Mouse (Mus musculus) gastrocnemius, postnatal 4 days (tissue): ENCODE data around the gene Sptbn1. TPM values are rescaled to one million over a fixed set of nuclear protein-coding genes. Genes with fewer than 3 reads are reported as not detected.

Source experiments
- DNase-seq, 2 experiments: peaks; one replicate each; pipeline ENCODE4 v3.0.0; 2021 to 2022; ENCODE audit warnings: low spot score in 2 of 2, mixed read lengths in 2 of 2
- total RNA-seq, 2 experiments: library from RNA; stranded (reverse); gene quantifications; 2 replicates each; pipeline ENCODE4 v1.2.3; 2021

The Sptbn1 gene
- total RNA-seq, 2 experiments from 2014 or later, result 233 to 240 TPM

GRCm38 (mm10) chr11:30175623-30176022 lies 92.4 kb downstream of the Sptbn1 start:
- DNase-seq, result no peak

DNA sequence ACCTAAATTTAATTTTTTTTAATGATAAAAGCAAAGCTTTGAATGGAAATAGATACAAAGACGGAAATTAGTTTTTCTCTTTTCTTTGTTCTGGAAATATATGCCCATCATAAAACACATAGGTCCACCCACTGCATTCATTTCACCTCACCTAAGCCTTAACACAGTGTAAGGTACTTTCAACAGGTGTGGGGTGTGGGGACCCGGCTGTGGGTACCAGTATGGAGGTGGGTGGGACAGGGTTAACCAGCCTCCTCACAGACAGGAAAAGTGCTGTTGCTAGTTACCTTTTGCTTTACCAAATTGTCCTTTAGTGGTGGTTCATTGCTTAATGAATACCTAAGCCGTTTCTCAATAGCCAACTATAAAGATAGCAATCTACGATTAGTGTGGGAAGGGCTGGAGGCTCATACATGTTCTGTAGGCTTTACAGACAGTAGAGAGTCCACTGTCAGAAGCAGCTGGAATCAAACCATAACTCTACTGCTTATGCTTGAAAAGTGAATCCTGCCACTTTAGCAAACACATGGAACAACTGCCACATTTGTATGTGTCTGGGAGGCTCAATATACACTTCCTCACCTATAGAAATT lies 96.3 kb downstream of the Sptbn1 start:
- no peak for DNase-seq

- DNase-seq, result no peak
Observed at GRCm38 (mm10) chr11:30171184-30171583, 96.8 kb downstream of the Sptbn1 start.

DNA sequence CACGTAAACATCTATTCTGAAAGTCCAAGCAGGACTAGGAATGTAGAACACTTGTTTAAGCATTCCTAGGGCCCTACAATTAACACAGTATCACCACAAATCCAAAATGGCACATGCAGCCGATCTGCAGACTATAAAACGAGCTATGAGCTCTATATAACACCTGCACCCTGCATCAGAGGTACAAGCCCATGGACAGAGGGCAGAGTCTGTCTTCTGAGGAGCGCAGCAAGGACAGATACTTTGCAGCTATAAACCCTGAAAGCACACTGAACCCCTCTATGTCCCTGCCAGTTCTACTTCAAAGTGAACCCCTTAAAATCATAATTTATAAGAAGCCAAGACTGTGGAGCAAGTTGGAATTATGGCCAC lies 101.4 kb downstream of the Sptbn1 start:
- DNase-seq, result no peak

DNA sequence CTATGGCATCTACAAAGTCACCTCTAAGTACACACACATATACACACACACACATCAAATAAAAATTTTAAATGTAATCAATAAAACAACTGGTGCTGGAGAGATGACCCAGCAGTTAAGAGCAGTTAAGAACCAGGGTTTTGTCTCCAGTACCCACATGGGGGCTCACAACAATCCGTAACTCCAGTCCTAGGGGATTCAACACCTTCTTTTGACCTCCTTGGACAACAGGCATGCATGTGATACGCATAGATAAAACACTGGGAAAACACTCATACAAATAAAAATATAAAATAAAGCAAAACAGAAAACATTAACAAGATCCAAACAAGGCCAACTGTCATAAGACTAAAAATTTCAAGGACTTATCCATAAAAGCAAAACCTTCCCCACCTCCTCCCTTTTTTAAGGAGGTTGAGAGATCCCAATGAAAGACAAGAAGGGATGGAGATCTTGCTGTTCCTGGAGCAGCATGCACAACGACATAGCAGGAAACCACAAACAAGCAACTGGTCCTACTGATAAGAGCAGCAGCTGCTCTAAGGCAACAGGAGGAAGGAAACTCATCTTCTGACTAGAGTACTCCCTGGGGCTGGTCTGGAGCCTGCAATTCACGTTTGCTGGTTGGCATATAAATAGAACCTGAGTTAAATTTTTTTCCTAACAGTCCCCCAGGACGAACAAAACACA lies 102.0 kb downstream of the Sptbn1 start:
- DNase-seq, result no peak

DNA sequence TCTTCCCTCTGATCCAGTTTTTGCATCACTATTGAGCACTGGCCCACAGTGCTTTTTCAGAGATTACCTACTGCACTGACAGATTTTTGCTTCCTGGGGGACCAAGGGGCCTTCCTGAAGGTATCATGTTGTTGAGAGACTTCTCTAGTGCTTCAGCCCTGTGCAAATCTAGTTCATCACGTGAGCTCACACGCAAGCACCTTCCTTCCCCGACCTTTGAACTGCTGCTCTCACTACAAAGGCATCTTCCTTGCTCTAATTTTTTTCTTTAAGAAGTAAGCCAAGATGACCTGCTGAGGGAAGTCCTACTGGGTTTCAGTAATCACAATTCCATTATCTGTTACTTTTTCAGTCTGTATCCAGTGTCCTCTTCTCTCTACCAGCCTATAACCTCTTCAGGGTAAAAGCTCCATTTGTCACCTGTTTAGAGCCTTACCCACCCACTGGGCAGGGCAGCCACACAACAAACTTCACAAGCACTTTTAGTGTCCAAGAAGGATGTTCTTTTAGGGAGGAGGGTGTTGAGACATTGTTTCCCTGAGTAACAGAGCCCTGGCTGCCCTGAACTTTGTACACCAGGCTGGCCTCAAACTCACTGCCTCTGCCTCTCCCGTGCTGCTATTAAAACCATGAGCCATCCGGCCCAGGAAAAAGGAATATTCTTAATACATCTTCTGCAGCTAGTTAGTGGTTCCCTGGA lies 103.3 kb downstream of the Sptbn1 start:
- DNase-seq, result no peak

GRCm38 (mm10) chr11:30163870-30164269 lies 104.1 kb downstream of the Sptbn1 start:
- DNase-seq, result no peak

DNA sequence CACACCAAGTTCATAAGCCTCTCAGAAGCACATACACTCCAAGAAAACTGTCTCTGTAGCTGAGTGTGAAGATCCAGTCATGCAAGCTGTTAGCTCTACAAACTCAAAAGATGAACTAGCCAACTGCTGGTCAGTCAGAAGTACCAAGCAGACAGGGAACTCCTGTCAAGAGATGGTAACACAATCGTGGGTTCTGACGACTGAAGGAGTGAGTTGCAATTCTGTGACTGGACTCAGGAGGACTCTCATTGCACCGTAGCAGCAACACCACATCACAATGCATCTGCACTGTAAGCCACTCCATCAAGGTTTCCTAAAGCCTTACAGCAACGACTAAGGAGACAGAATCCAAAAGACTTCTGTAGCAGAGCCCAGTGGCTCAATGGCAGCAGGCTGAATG lies 104.9 kb downstream of the Sptbn1 start:
- no peak for DNase-seq

GRCm38 (mm10) chr11:30161744-30162143 lies 106.2 kb downstream of the Sptbn1 start:
- no peak for DNase-seq

- peak; percentile 45 to 68 for DNase-seq
Observed at GRCm38 (mm10) chr11:30161173-30161650, 106.8 kb downstream of the Sptbn1 start.

GRCm38 (mm10) chr11:30160625-30161172 lies 107.3 kb downstream of the Sptbn1 start:
- no peak for DNase-seq

- DNase-seq, result no peak
Observed at GRCm38 (mm10) chr11:30159545-30160255, 108.3 kb downstream of the Sptbn1 start.

GRCm38 (mm10) chr11:30158028-30158700 lies 109.8 kb downstream of the Sptbn1 start:
- no peak for DNase-seq

GRCm38 (mm10) chr11:30155887-30156286 lies 112.1 kb downstream of the Sptbn1 start:
- no peak for DNase-seq

GRCm38 (mm10) chr11:30154980-30155379 lies 113.0 kb downstream of the Sptbn1 start:
- DNase-seq, result no peak

GRCm38 (mm10) chr11:30148888-30149287 lies 119.1 kb downstream of the Sptbn1 start:
- no peak for DNase-seq

- no peak for DNase-seq
Observed at GRCm38 (mm10) chr11:30148378-30148777, 119.6 kb downstream of the Sptbn1 start.

DNA sequence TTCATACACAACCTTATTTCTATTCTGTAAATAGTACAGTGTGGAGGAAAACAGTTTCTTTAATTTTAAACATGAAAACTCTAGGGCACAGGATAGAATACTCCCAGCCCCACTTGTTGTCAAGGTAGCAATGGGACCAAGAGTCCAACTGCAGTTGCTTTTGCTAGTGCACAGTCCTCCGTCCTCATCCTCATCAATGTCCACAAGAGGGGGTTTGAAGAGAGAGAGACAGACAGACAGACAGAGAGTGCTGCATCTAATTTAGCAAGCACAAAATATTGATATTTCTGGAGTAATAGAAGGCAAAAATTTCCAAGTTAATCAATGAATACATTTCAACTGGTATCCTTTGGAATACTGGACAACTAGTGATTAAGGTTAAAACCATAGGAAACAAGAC lies 120.1 kb downstream of the Sptbn1 start:
- DNase-seq, result no peak

DNA sequence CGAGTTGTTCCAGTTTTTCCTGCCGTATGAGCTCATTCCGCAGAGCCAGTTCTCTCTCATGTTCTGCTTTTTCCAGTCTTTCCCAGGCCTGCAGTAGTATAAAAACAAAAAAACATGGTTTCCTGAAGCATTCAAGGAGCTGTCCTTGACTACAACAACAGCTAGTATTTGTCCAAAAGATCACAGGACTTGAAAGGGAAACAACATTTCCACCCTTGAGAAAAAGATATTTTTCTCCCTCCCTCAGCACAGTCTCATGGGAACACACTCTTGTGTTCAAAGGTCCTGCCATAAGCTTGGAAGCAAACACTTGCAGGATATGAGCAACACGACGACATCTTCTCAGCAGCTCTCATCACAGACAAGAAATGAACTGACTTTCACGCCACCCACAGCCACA lies 124.9 kb downstream of the Sptbn1 start:
- DNase-seq, result no peak

GRCm38 (mm10) chr11:30139165-30139826 lies 128.7 kb downstream of the Sptbn1 start:
- no peak for DNase-seq
